In genomic region chr6:50379136-50379535, GRCm38 (mm10) we compare ENCODE assay signal across 12 mouse cellular contexts.
DNase-seq lines count a peak whose midpoint lies in the region; ATAC-seq and TF ChIP-seq lines count a peak whose summit lies in the region.
"Had no signal": no experiment of that assay in that cellular context is flagged by ENCODE, and none has a peak within 500 bp of the region (broad histone marks: within the 10 kb centered on the region; RNA-seq: fewer than 3 reads in every experiment).

No protein-coding gene starts in this region.

- H3K4me1 ChIP-seq in heart, postnatal 0 days (ENCODE audit: control insufficient read depth, insufficient read depth): peaks cover 43% of the 10 kb centered on the region
- peaks cover 35% of the 10 kb centered on the region for H3K4me1 ChIP-seq in stomach, embryonic 16.5 days (ENCODE audit: control insufficient read depth, insufficient read depth, low read length)
- H3K4me1 ChIP-seq: midbrain, embryonic 15.5 days had no signal

- 42% methylated on average over 5 of the region's 5 CpGs for WGBS in heart, postnatal 0 days
- 61% methylated on average over 5 of the region's 5 CpGs for WGBS in stomach, embryonic 16.5 days

- peak overlapping the region; percentile 43 for H3K27ac ChIP-seq in gastrocnemius, adult 2 months
- H3K27ac ChIP-seq in heart, postnatal 0 days (ENCODE audit: low read depth): peak overlapping the region; percentile 47
- H3K27ac ChIP-seq in stomach, embryonic 16.5 days (ENCODE audit: low read length): peak overlapping the region; percentile 84
- H3K27ac ChIP-seq: lung, embryonic 15.5 days; midbrain, embryonic 15.5 days had no signal

- no peak overlapping the region for H3K4me3 ChIP-seq in gastrocnemius, adult 2 months
- no peak overlapping the region for H3K4me3 ChIP-seq in heart, postnatal 0 days (ENCODE audit: low read depth, low read length)
- H3K4me3 ChIP-seq in stomach, embryonic 16.5 days (replicated peaks; ENCODE audit: low read length): no peak overlapping the region
- H3K4me3 ChIP-seq: lung, embryonic 15.5 days; midbrain, embryonic 15.5 days had no signal

- TF ChIP-seq EP300 in heart, postnatal 0 days (IDR thresholded peaks at IDR 0.05; ENCODE audit: low read depth): no peak

- no peak overlapping the region for H3K9ac ChIP-seq in heart, postnatal 0 days (replicated peaks; ENCODE audit: low read depth, low read length)
- no peak overlapping the region for H3K9ac ChIP-seq in stomach, embryonic 16.5 days (ENCODE audit: low read length)
- H3K9ac ChIP-seq: lung, embryonic 15.5 days; midbrain, embryonic 15.5 days had no signal

- H3K36me3 ChIP-seq in heart, postnatal 0 days (replicated peaks; ENCODE audit: control insufficient read depth, insufficient read depth, low read length): no peaks in the 10 kb centered on the region
- no peaks in the 10 kb centered on the region for H3K36me3 ChIP-seq in stomach, embryonic 16.5 days (ENCODE audit: control insufficient read depth, insufficient read depth, low read length)
- H3K36me3 ChIP-seq: lung, embryonic 15.5 days; midbrain, embryonic 15.5 days had no signal

- ATAC-seq in heart, postnatal 0 days (ENCODE audit: insufficient read depth, low read depth): peak; percentile 25; the same call in 1 of the 2 replicates
- ATAC-seq in stomach, embryonic 16.5 days (ENCODE audit: insufficient read depth, low FRiP score): no peak
- ATAC-seq: midbrain, embryonic 15.5 days had no signal

- no peaks in the 10 kb centered on the region for H3K9me3 ChIP-seq in heart, postnatal 0 days (replicated peaks; ENCODE audit: control insufficient read depth, low read length)
- H3K9me3 ChIP-seq in stomach, embryonic 16.5 days (replicated peaks; ENCODE audit: control insufficient read depth, low read length): no peaks in the 10 kb centered on the region
- H3K9me3 ChIP-seq: lung, embryonic 15.5 days; midbrain, embryonic 15.5 days had no signal

- H3K27me3 ChIP-seq in heart, postnatal 0 days (ENCODE audit: control insufficient read depth, insufficient read depth, low read length): no peaks in the 10 kb centered on the region
- H3K27me3 ChIP-seq in stomach, embryonic 16.5 days (ENCODE audit: control insufficient read depth, insufficient read depth, low read length): no peaks in the 10 kb centered on the region
- H3K27me3 ChIP-seq: lung, embryonic 15.5 days; midbrain, embryonic 15.5 days had no signal

- no peak overlapping the region for H3K4me2 ChIP-seq in heart, postnatal 0 days (ENCODE audit: low read depth, low read length)
- H3K4me2 ChIP-seq in stomach, embryonic 16.5 days (ENCODE audit: low read depth, low read length): no peak overlapping the region
- H3K4me2 ChIP-seq: lung, embryonic 15.5 days; midbrain, embryonic 15.5 days had no signal

- TF ChIP-seq CTCF in gastrocnemius, adult 2 months (IDR thresholded peaks at IDR 0.05): no peak
- TF ChIP-seq CTCF in heart, postnatal 0 days (IDR thresholded peaks at IDR 0.05; ENCODE audit: low read depth): no peak

- DNase-seq in gastrocnemius, adult 2 months: no peak
- DNase-seq in gastrocnemius, adult 18-20 months (ENCODE audit: low spot score): no peak
- DNase-seq in right cerebral cortex, adult 2 months (ENCODE audit: low spot score in 2 of 2): peak; percentile 58 to 65
- DNase-seq in right cerebral cortex, postnatal 14 days: no peak
- no peak for DNase-seq in heart, postnatal 0 days (ENCODE audit: low spot score)
- no peak for DNase-seq in retina, embryonic 14.5 days (ENCODE audit: low spot score)
- no peak for DNase-seq in ovary, postnatal 14 days (ENCODE audit: low spot score)
- DNase-seq: cerebellum, postnatal 25 days; kidney, adult 9 months had no signal

- intact Hi-C loops in gastrocnemius, adult 2 months (cut with DNase I): no loop called here

Comparison
In these comparisons a context has a peak if more than half of its experiments do, and no peak if none do; other contexts are left out.
1. DNase-seq: peak in right cerebral cortex, adult 2 months (2 of 2); none in gastrocnemius, adult 2 months (single experiment), gastrocnemius, adult 18-20 months (single experiment), right cerebral cortex, postnatal 14 days (single experiment), heart, postnatal 0 days (single experiment), retina, embryonic 14.5 days (single experiment) and ovary, postnatal 14 days (single experiment).
2. Peak in every context shown above with its lines, with median percentiles within 50 percentile points of each other: H3K27ac ChIP-seq.